ENCODE assay signal across 10 mouse cellular contexts in genomic region chr7:144449637-144450570, GRCm38 (mm10). TPM values are rescaled to one million over a fixed set of nuclear protein-coding genes. Genes with fewer than 3 reads are reported as not detected.
DNase-seq lines count a peak whose midpoint lies in the region; ATAC-seq lines count a peak whose summit lies in the region.
"Had no signal": no experiment of that assay in that cellular context is flagged by ENCODE, and none has a peak within 500 bp of the region (broad histone marks: within the 10 kb centered on the region; RNA-seq: fewer than 3 reads in every experiment).

No protein-coding gene starts in this region.

- H3K4me1 ChIP-seq in kidney, embryonic 16.5 days (ENCODE audit: insufficient read depth, low read length) = no peaks in the 10 kb centered on the region
- H3K4me1 ChIP-seq in lung, embryonic 16.5 days (replicated peaks; ENCODE audit: control insufficient read depth, insufficient read depth, low read length) = no peaks in the 10 kb centered on the region
- H3K4me1 ChIP-seq: embryonic facial prominence, embryonic 12.5 days; midbrain, embryonic 12.5 days had no signal

- H3K4me2 ChIP-seq in kidney, embryonic 16.5 days (replicated peaks; ENCODE audit: low read depth, low read length) = no peak overlapping the region
- H3K4me2 ChIP-seq in lung, embryonic 16.5 days (ENCODE audit: low read depth, low read length) = no peak overlapping the region
- H3K4me2 ChIP-seq: embryonic facial prominence, embryonic 12.5 days; midbrain, embryonic 12.5 days had no signal

- WGBS in kidney, embryonic 16.5 days = 91% methylated on average over 13 of the region's 13 CpGs
- 84% methylated on average over 13 of the region's 13 CpGs for WGBS in lung, embryonic 16.5 days

- no peak for ATAC-seq in kidney, embryonic 16.5 days (ENCODE audit: low FRiP score, low TSS enrichment)
- peak; percentile 55; the same call in 1 of the 2 replicates for ATAC-seq in lung, embryonic 16.5 days (ENCODE audit: low read depth)
- ATAC-seq in CD4-positive, CD25-positive, alpha-beta regulatory T cell, adult 4 months = no peak

- H3K36me3 ChIP-seq in kidney, embryonic 16.5 days (ENCODE audit: insufficient read depth, low read length) = peaks cover 91% of the 10 kb centered on the region
- peaks cover 69% of the 10 kb centered on the region for H3K36me3 ChIP-seq in lung, embryonic 16.5 days (ENCODE audit: control insufficient read depth, insufficient read depth, low read length)

- no peak overlapping the region for H3K27ac ChIP-seq in kidney, embryonic 16.5 days (ENCODE audit: low read length)
- no peak overlapping the region for H3K27ac ChIP-seq in lung, embryonic 16.5 days (ENCODE audit: low read length)
- H3K27ac ChIP-seq: embryonic facial prominence, embryonic 12.5 days; midbrain, embryonic 12.5 days had no signal

- no peak overlapping the region for H3K4me3 ChIP-seq in kidney, embryonic 16.5 days (ENCODE audit: low read length)
- no peak overlapping the region for H3K4me3 ChIP-seq in lung, embryonic 16.5 days (ENCODE audit: low read length)
- H3K4me3 ChIP-seq: embryonic facial prominence, embryonic 12.5 days; midbrain, embryonic 12.5 days had no signal

- peak; percentile 88 for DNase-seq in kidney, adult 11 months
- DNase-seq in cerebellum, adult 11 months = peak; percentile 64
- DNase-seq in gastrocnemius, postnatal 10 days = peak; percentile 81
- DNase-seq in kidney, postnatal 25 days = peak; percentile 90
- peak; percentile 68 for DNase-seq in skeletal muscle tissue, adult 2 months (ENCODE audit: low read depth, low spot score)

- no peak overlapping the region for H3K9ac ChIP-seq in kidney, embryonic 16.5 days (replicated peaks; ENCODE audit: low read length)
- no peak overlapping the region for H3K9ac ChIP-seq in lung, embryonic 16.5 days (ENCODE audit: low read length)
- H3K9ac ChIP-seq: embryonic facial prominence, embryonic 12.5 days; midbrain, embryonic 12.5 days had no signal

- H3K27me3 ChIP-seq in kidney, embryonic 16.5 days (ENCODE audit: insufficient read depth, low read length) = no peaks in the 10 kb centered on the region
- H3K27me3 ChIP-seq in lung, embryonic 16.5 days (ENCODE audit: control insufficient read depth, insufficient read depth, low read depth, low read length) = no peaks in the 10 kb centered on the region
- H3K27me3 ChIP-seq: embryonic facial prominence, embryonic 12.5 days; midbrain, embryonic 12.5 days had no signal

- H3K9me3 ChIP-seq in kidney, embryonic 16.5 days (ENCODE audit: low read length) = no peaks in the 10 kb centered on the region
- no peaks in the 10 kb centered on the region for H3K9me3 ChIP-seq in lung, embryonic 16.5 days (ENCODE audit: control insufficient read depth, low read length)
- H3K9me3 ChIP-seq: embryonic facial prominence, embryonic 12.5 days; midbrain, embryonic 12.5 days had no signal

RNA-seq across cellular contexts. Expression of gene Cttn, which starts 20.9 kb away (rescaled TPM):
- 199 and 200 TPM in 2 replicates for polyA plus RNA-seq in kidney, embryonic 16.5 days (2015; fragmentation: Nextera tagmentation; extraction: Ambion mirVana)
- 10 to 100 TPM; 55.7 to 62.8 TPM for total RNA-seq in gastrocnemius, postnatal 10 days (2021)
- 177 and 178 TPM in 2 replicates for polyA plus RNA-seq in lung, embryonic 16.5 days (2015; fragmentation: Nextera tagmentation; extraction: Ambion mirVana)
- polyA plus RNA-seq in CD4-positive, CD25-positive, alpha-beta regulatory T cell, adult 4 months (2017; shearing (Covaris generic)) = 1 to 10 TPM; 5.4 to 8.1 TPM

Comparison
In these comparisons a context has a peak if more than half of its experiments do, and no peak if none do; other contexts are left out.
1. RNA of gene Cttn, which starts 20.9 kb away (polyA plus RNA-seq): 199 to 200 TPM in kidney, embryonic 16.5 days and 177 to 178 TPM in lung, embryonic 16.5 days; 5.4 to 8.1 TPM in CD4-positive, CD25-positive, alpha-beta regulatory T cell, adult 4 months; every median in the first group is over 10 times any median in the second.
2. Peak in every context shown above with its lines, with median percentiles within 50 percentile points of each other: DNase-seq.